Mouse (Mus musculus): ENCODE results near the gene Gm20388. TPM values are rescaled to one million over a fixed set of nuclear protein-coding genes. Genes with fewer than 3 reads are reported as not detected.

The Gm20388 gene
- total and polyA plus RNA-seq, 2 experiments from 2014 or later, result 17.3 TPM; not detected in 1

DNA sequence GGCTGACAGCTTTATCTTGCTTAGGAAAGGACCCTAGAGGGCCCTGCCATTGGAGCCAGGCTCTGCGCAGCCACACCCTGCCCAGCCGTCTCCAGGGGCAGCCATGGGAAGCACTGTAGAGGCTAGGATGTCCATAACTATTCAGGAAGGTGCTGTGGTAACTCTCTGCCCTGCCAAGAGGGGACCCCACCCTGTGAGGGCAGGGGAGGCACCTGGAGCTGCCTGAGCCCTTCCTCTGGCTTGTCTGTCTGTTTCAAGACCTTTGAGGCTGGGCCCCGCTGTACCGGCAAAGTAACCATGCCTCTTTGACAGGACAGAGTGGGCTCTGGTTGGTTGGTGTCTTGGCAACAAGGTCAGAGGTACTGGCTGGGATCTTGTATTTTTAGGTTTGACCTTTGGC, 2730.2 kb downstream of the Gm20388 start:
- Histone ChIP-seq H3K27me3 (ENCODE audit: control insufficient read depth, insufficient read depth, low read length) (no peaks in the 10 kb centered on the region), H3K9ac (replicated peaks; ENCODE audit: low read depth, low read length) (no peak overlapping the region), H3K9me3 (replicated peaks; ENCODE audit: control insufficient read depth, low read length) (no peaks in the 10 kb centered on the region), H3K4me1 (ENCODE audit: control insufficient read depth, insufficient read depth) (peaks cover 20% of the 10 kb centered on the region; the same call in 1 of the 2 replicates), H3K4me2 (ENCODE audit: low read depth, low read length) (no peak overlapping the region), H3K27ac (ENCODE audit: low read depth) (no peak overlapping the region), H3K4me3 (ENCODE audit: low read depth, low read length) (no peak overlapping the region), H3K36me3 (replicated peaks; ENCODE audit: control insufficient read depth, insufficient read depth, low read length) (peaks cover 14% of the 10 kb centered on the region; the same call in 1 of the 2 replicates)
- WGBS, result 78% methylated on average over 4 of the region's 4 CpGs
- TF ChIP-seq CTCF (IDR thresholded peaks at IDR 0.05; ENCODE audit: low read depth), result no peak
- no peak for TF ChIP-seq EP300 (IDR thresholded peaks at IDR 0.05; ENCODE audit: low read depth)
- ATAC-seq (ENCODE audit: insufficient read depth, low read depth) (no peak), DNase-seq (ENCODE audit: low spot score) (no peak)

DNA sequence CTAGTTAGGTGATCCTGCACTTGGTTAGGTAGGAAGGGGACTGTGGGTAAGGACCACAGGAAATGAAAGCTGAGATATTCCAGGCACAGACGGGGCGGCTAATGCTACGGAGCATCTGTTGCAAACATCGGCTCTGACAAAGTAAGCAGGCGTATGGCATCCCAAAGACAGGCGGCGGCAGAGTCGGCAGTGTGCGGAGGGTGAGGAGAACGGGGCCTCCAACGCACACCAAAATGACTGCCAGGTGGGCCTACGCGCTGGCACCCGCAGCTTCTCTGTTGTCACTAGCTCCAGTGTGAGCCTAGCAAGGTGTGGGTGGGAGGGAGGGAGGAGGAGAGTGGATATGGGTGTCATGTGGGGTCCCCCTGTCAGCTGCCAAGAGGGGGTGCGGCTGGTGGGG, 2730.8 kb downstream of the Gm20388 start:
- no peak for TF ChIP-seq EP300 (IDR thresholded peaks at IDR 0.05; ENCODE audit: low read depth)
- no peak for TF ChIP-seq CTCF (IDR thresholded peaks at IDR 0.05; ENCODE audit: low read depth)
- ATAC-seq (ENCODE audit: insufficient read depth, low read depth), result no peak
- H3K4me1 ChIP-seq (ENCODE audit: control insufficient read depth, insufficient read depth), result peaks cover 19% of the 10 kb centered on the region; the same call in 1 of the 2 replicates
- no peak overlapping the region for H3K4me3 ChIP-seq (ENCODE audit: low read depth, low read length)
- peaks cover 14% of the 10 kb centered on the region; the same call in 1 of the 2 replicates for H3K36me3 ChIP-seq (replicated peaks; ENCODE audit: control insufficient read depth, insufficient read depth, low read length)
- no peaks in the 10 kb centered on the region for H3K9me3 ChIP-seq (replicated peaks; ENCODE audit: control insufficient read depth, low read length)
- no peak overlapping the region for H3K27ac ChIP-seq (ENCODE audit: low read depth)
- 88% methylated on average over 15 of the region's 15 CpGs for WGBS
- no peak overlapping the region for H3K4me2 ChIP-seq (ENCODE audit: low read depth, low read length)
- no peaks in the 10 kb centered on the region for H3K27me3 ChIP-seq (ENCODE audit: control insufficient read depth, insufficient read depth, low read length)
- H3K9ac ChIP-seq (replicated peaks; ENCODE audit: low read depth, low read length), result no peak overlapping the region
- no peak for DNase-seq (ENCODE audit: low spot score)

DNA sequence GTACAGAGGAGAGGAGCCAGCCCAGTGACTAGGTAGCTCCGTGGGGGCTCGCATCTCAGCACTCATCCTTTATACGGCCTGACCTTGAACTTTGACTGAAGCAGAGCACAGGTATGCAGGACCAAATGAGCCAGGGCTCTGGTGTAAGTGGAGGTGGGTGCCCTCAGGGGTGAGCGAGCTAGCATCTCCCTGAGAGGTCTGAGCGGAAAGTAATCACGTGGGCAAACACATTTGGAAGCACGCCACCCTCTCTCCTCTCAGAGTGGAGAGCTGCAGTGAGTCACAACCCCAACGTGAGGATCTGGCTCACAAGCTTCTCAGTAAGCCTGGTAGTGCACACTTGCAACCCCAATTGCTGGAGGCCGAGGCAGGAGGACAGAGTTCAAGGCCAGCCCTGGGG, 2731.4 kb downstream of the Gm20388 start:
- WGBS, result 29% methylated on average over 9 of the region's 9 CpGs
- Histone ChIP-seq H3K4me1 (ENCODE audit: control insufficient read depth, insufficient read depth) (peaks cover 12% of the 10 kb centered on the region; the same call in 1 of the 2 replicates), H3K4me2 (ENCODE audit: low read depth, low read length) (no peak overlapping the region), H3K27ac (ENCODE audit: low read depth) (no peak overlapping the region), H3K4me3 (ENCODE audit: low read depth, low read length) (no peak overlapping the region), H3K36me3 (replicated peaks; ENCODE audit: control insufficient read depth, insufficient read depth, low read length) (peaks cover 12% of the 10 kb centered on the region; the same call in 1 of the 2 replicates), H3K9ac (replicated peaks; ENCODE audit: low read depth, low read length) (no peak overlapping the region), H3K27me3 (ENCODE audit: control insufficient read depth, insufficient read depth, low read length) (no peaks in the 10 kb centered on the region), H3K9me3 (replicated peaks; ENCODE audit: control insufficient read depth, low read length) (no peaks in the 10 kb centered on the region)
- DNase-seq (ENCODE audit: low spot score) (peak; percentile 76), ATAC-seq (ENCODE audit: insufficient read depth, low read depth) (peak; percentile 56)
- TF ChIP-seq CTCF (IDR thresholded peaks at IDR 0.05; ENCODE audit: low read depth) (no peak), EP300 (IDR thresholded peaks at IDR 0.05; ENCODE audit: low read depth) (no peak)

DNA sequence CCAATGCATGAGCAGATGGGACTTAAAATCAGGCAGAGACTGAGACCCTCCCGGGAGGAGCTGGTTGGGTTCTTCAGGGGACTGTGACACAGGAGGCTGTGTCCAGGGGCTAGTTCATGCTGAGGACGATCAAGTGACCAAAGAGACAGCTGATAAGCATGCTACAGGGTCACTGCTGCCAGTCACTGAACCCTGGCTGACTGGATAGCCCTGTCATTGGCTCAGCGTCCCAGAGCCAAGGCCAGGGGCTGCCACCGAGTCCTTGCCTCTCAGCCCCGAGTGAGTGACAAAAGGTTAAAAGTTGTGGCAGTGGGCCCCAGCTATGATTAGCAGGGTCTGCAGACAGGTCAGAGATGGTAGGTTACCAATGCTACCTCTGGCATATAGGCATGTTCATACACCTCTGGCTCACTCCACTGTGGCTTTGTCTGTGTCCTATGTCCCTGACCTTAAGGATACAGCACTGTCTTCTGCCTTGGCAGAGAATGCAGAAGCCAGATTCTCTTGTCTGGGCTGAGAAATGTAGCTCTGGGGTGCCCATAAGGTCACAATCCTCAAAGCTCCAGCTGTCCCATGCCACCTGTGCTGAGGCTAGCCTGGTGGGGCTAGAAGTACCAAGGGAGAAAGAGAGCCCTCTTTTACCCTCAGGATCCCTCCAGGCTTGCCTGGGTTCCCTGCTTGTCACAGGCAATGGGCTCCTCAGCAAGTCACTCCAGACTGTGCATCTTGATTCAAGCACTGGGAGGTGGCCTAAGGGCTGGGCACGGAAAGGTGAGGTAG, 2733.7 kb downstream of the Gm20388 start:
- WGBS, result 78% methylated on average over 6 of the region's 6 CpGs
- Histone ChIP-seq H3K4me2 (ENCODE audit: low read depth, low read length) (no peak overlapping the region), H3K9me3 (replicated peaks; ENCODE audit: control insufficient read depth, low read length) (no peaks in the 10 kb centered on the region), H3K27me3 (ENCODE audit: control insufficient read depth, insufficient read depth, low read length) (no peaks in the 10 kb centered on the region), H3K27ac (ENCODE audit: low read depth) (no peak overlapping the region), H3K9ac (replicated peaks; ENCODE audit: low read depth, low read length) (no peak overlapping the region), H3K4me3 (ENCODE audit: low read depth, low read length) (no peak overlapping the region), H3K36me3 (replicated peaks; ENCODE audit: control insufficient read depth, insufficient read depth, low read length) (peaks cover 4% of the 10 kb centered on the region; the same call in 1 of the 2 replicates), H3K4me1 (ENCODE audit: control insufficient read depth, insufficient read depth) (peaks cover 6% of the 10 kb centered on the region; the same call in 1 of the 2 replicates)
- no peak for TF ChIP-seq CTCF (IDR thresholded peaks at IDR 0.05; ENCODE audit: low read depth)
- no peak for TF ChIP-seq EP300 (IDR thresholded peaks at IDR 0.05; ENCODE audit: low read depth)
- no peak for DNase-seq (ENCODE audit: low spot score)
- no peak for ATAC-seq (ENCODE audit: insufficient read depth, low read depth)

DNA sequence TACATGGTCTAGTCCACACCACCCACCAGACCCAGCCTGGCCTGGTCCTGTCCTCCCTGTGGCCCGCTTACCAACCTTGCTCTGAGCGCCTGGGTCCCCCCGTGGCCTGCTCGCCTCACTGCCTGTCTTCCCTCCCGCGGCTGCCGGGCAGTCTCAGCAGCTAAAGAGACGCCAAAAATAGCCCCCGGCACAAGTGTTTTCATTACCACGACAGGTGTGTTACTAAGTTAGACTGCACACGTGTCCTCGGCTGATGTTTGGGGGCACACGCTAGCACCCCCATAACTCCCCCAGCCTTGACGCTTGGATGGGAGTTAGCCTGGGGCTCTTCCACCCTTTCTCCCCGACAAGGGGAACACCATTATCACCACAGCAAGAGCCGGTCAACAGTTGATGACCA, 2735.7 kb downstream of the Gm20388 start:
- ATAC-seq (ENCODE audit: insufficient read depth, low read depth) (no peak), DNase-seq (ENCODE audit: low spot score) (no peak)
- TF ChIP-seq EP300 (IDR thresholded peaks at IDR 0.05; ENCODE audit: low read depth) (no peak), CTCF (IDR thresholded peaks at IDR 0.05; ENCODE audit: low read depth) (no peak)
- WGBS, result 46% methylated on average over 16 of the region's 16 CpGs
- Histone ChIP-seq H3K27me3 (ENCODE audit: control insufficient read depth, insufficient read depth, low read length) (no peaks in the 10 kb centered on the region; the same call in 1 of the 2 replicates), H3K9me3 (replicated peaks; ENCODE audit: control insufficient read depth, low read length) (no peaks in the 10 kb centered on the region), H3K4me2 (ENCODE audit: low read depth, low read length) (no peak overlapping the region), H3K4me1 (ENCODE audit: control insufficient read depth, insufficient read depth) (peaks cover 6% of the 10 kb centered on the region; the same call in 1 of the 2 replicates), H3K27ac (ENCODE audit: low read depth) (no peak overlapping the region), H3K4me3 (ENCODE audit: low read depth, low read length) (no peak overlapping the region), H3K9ac (replicated peaks; ENCODE audit: low read depth, low read length) (no peak overlapping the region), H3K36me3 (replicated peaks; ENCODE audit: control insufficient read depth, insufficient read depth, low read length) (peaks cover 4% of the 10 kb centered on the region; the same call in 1 of the 2 replicates)
